Mouse (Mus musculus) spleen, postnatal 14 days (tissue): ENCODE results near the gene Gm27021.

Experiments
- DNase-seq, 2 experiments: peaks; one replicate each; pipeline ENCODE4 v3.0.0; 2021 to 2022; ENCODE audit warnings: low spot score in 2 of 2

Gm27021 gene

DNA sequence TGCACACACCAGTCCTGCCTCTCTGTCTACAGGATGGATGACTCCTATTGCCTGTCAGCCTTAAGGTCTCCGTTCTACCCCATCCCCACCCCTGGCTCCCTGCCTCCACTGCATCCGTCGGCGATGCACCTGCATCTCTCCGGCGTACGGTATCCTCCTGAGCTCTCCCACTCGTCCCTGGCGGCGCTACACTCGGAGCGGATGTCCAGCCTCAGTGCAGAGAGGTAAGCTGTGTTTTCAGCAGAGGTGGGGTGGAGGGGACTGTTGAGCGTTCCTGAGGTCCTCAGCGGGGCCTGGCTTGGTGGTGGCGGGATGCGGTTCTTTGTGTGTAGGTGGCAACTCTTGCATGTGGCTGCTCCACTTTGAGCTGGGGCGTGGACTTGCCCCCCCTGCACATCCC, 100.1 kb downstream of the Gm27021 start:
- DNase-seq: no peak

DNA sequence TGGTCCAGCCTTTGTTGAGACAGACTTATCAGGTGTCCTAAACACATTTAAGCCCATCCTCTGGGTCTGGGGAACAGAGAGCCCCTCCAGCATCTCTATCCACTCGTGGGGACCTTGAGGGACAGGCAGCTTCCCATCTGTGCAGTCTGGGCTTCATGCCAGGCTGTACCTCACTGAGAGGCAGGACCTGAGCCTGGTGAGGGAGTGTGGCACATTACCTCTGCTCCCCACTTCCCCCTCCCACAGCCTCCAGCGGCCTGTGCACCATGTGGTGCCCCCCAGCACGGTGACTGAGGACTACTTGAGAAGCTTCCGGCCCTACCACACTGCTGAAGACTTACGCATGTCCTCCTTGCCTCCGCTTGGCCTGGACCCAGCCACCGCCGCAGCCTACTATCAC, 101.2 kb downstream of the Gm27021 start:
- DNase-seq: no peak

DNA sequence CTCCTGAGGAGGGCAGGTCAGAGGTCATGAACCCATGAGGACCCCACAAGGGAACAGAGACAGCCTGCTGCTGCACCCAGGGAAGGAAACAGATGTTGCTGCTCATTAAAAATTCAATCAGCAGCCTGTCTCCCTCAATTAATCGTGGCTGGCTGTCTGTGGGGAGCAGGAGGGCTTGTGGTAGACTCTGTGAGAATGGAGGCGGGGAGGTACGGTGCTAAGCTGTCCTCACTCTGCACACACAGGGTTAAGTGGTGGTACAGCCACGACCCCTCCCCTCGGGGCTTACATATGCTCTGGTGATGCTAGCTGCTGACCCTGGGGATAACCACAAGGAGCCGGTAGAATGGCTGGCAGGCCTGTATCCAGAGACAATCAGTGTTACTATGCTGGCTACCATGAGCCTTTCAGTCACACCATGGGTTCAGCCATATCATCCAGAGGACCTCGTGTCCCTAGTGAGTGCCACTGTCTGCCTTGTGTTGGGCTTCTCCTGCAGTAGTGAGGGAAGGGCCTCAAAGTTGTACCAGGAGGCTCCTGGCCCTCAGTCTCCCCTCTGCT, 102.6 kb downstream of the Gm27021 start:
- no peak for DNase-seq

DNA sequence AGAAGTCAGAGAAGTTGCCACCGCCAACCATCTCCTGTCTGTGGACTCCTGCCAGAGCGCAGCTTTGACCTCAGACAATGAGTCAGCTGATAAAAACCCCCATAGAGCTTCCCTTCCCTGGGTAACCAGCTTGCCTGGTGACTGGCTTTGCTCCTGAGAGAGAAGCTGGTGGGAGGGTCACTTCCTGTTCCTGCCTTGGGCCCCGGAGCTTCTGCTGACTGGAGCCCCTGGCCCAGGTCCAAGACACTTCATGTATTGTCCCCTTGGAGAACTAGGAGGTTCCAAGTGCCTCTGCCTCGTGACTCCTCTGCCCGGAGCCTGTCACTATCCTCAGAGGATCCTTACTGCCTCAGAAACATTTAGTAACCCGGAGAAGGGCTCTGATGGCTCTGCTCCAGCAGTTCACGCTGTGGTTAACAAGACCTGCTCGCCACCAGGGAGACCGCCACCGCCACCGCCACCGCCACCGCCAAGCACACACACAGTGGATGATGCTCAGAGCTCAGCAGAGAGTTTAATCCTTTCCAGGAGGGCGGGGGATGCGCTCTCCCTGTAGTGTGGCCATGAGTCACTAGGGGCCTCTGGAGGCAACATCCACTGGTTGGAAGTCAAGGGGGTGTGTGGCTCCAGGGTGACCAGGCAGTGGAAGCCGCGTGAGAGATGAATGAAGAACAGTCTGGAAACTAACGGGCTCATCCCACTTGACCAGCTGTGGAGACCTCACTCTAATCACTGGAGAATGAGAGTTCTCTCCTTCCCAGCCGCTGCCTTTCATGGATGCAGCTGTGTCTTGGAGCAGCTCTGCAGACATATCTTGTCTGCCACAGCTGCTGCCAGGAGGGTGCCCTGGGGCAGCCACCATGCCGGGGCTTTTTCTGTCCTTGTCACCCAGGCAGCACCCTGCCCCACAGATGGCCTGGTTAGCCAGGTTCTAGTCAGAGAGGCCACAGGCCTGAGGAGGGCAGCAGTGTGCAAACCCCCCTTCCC, 103.7 kb downstream of the Gm27021 start:
- DNase-seq: peak in 1 of 2 experiments; percentile 31

DNA sequence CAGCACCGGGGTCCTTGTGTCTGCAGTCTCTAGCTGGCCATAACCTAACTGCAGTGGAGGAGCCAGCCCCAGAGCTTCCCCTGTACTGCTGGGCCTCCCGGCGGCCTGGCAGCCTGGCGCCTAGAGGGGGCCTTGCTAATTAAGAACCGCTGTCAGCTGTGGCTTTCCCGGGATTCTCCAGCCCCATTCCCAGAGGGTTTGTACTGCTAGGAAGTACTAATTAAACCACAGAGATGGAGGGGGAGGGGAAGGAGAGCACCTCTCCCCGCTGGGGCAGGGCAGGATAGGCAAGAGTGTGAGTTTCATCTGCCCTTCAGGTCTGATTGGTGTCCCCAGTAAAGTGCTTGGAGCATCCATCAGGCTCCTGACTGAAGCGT, 104.5 kb downstream of the Gm27021 start:
- no peak for DNase-seq

DNA sequence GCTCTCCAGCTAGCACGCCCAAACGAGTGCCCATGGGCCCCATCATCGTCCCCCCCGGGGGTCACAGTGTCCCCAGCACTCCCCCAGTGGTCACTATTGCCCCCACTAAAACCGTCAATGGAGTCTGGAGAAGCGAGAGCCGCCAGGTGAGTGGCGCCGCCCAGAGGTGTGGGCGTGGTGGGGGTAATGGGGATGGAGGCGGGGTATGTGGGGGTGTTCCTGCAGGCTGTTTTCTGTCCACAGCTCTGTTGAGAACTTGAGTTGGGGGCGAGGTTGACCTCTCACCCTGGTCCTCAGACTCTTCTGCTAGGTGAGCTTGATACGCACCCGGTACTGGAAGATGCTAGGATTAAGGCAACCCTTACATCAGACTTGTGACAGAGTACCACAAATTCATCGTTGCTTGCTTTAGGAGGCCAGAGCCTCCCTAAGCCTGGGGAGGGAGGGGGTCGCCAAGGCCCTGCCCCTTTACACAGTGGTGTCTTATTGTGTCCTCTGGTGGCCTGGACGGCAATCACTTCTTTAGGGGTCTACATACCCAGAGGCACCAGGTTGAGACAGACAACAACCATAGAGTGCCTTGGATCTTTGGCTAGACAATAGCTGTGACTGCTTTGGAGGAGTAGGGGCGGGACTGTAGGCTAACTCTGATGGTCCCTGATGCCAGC, 105.1 kb downstream of the Gm27021 start:
- no peak for DNase-seq

DNA sequence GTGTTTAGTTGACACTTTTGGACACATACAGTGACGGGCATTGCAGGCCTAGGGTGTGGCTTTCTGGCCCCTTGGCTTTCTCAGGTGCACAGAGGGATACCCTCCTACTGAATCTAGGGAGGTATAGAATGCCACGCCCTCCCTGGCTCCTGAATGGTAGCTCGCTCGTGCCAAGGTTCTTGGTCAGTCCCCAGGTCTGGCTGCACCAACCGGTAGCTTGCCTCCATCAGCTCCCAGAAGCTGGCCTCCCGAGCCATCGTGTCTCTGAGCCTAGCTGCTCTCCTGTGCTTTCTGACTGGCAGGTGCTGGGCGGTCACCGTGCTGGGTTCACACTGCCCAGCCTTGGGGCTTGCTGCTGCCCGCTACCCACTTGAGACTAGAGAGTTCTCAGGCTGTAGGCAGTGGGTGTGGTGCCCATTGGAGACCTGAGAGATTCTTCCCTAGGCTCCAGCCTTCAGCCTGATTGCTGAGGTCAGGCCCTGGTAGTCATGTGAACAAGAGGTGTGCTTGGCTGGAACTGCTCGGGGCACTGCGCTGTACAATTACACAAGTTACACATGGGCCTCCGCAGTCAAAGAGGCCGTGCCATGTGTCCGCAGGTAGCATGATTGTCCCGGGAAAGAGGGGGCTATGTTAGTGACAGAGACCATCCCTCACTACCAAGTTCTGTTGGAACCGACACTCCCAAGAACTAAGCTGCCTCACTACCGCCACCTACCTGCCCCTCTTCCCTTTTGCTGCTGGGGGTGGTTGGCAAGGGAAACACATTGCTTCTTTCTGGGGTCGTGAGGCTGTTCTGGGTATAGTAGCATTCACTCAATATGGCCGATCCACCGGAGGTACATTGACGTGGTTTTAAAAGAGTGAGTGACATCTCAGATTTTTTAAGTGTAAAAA, 106.1 kb downstream of the Gm27021 start:
- DNase-seq: no peak

DNA sequence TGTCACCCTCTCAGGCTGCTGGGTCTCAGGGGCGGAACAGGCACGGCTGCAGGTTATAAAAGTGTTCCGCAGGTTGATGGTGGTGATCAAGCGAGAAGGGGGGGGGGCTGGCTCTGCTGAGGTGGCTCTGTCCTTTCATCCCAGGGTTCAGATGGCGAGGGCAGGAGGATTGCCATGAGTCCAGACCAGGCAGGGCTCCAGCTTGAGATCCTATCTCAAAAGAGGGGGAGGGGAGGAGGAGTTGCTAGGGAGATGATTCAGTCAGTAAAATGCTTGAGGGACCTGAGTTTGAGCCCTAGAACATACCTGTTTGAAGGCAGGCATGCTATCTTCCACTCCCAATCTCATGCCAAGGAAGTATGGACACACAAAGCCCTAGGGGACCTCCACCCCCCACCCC, 107.3 kb downstream of the Gm27021 start:
- no peak for DNase-seq

DNA sequence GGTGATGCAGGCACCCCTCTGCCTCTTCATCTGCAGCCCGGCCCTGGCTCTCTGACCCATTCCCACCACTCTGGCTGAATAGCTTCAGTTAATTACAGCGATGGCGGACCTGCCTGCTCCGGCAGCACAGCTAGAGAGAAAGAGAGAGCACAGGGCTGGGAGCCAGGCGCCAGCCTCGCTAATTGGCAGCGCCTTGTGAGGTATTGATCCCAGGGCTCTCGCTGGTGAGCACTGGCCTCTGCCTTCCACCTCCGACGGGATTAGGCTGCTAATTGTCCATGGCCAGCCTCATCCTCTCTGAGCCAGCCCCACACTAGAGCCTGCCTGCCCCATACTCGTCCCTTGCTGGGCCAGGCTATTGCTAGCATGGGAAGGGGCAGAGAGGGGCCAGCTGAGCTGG, 108.2 kb downstream of the Gm27021 start:
- no peak for DNase-seq
